Mouse (Mus musculus) midbrain, embryonic 14.5 days (tissue): Measurements from ENCODE around the gene Kctd4. TPM values are rescaled to one million over a fixed set of nuclear protein-coding genes. Genes with fewer than 3 reads are reported as not detected.

ENCODE experiments used
- ATAC-seq: fragments of 200-750 bp; cut with Nextera tagmentation; 2 replicates; pipeline ENCODE4 v1.8.0; 2017; ENCODE audit warnings: moderate number of reproducible peaks, moderate library complexity; ENCODE audit not compliant: low FRiP score, low TSS enrichment
- DNase-seq: peaks from one replicate; pipeline ENCODE4 v3.0.0-alpha.2; 2015
- H3K27ac ChIP-seq: fragments of 300-500 bp; sonication (generic); replicated peaks from 2 replicates; pipeline ENCODE4 v1.5.1; 2014; ENCODE audit warnings: mild to moderate bottlenecking, low read depth, low read length, moderate library complexity
- H3K27me3 ChIP-seq: fragments of 300-500 bp; sonication (generic); 2 replicates; pipeline ENCODE4 v1.6.1; 2014; ENCODE audit warnings: low read length, control low read depth, mixed read lengths; ENCODE audit not compliant: control insufficient read depth, insufficient read depth
- H3K36me3 ChIP-seq: fragments of 300-500 bp; sonication (generic); 2 replicates; pipeline ENCODE4 v1.6.1; 2014; ENCODE audit warnings: low read length, control low read depth; ENCODE audit not compliant: control insufficient read depth, insufficient read depth
- H3K4me1 ChIP-seq: fragments of 300-500 bp; sonication (generic); 2 replicates; pipeline ENCODE4 v1.6.1; 2014; ENCODE audit warnings: mild to moderate bottlenecking, antibody characterized with exemption, low read length, control low read depth; ENCODE audit not compliant: control insufficient read depth, insufficient read depth
- H3K4me2 ChIP-seq: fragments of 300-500 bp; sonication (generic); 2 replicates; pipeline ENCODE4 v1.6.1; 2014; ENCODE audit warnings: mild to moderate bottlenecking, low read length, moderate library complexity
- H3K4me3 ChIP-seq: fragments of 300-500 bp; sonication (generic); replicated peaks from 2 replicates; pipeline ENCODE4 v1.5.1; 2014; ENCODE audit warnings: low read depth, low read length
- H3K9ac ChIP-seq: fragments of 300-500 bp; sonication (generic); replicated peaks from 2 replicates; pipeline ENCODE4 v1.6.1; 2014; ENCODE audit warnings: mild to moderate bottlenecking, low read length, moderate library complexity
- H3K9me3 ChIP-seq: fragments of 300-500 bp; sonication (generic); 2 replicates; pipeline ENCODE4 v1.6.1; 2016; ENCODE audit warnings: low read length, control low read depth, mixed read lengths; ENCODE audit not compliant: control insufficient read depth
- WGBS: fragments of 180-500 bp; shearing (Covaris S2); extraction: QIAGEN DNeasy Blood & Tissue Kit; methylation state at CpG from one replicate; pipeline ENCODE4 v1.1.7; 2014; 5-methylcytosine and 5-hydroxymethylcytosine counted together
- polyA plus RNA-seq: library from polyadenylated mRNA; unstranded; fragments of >200 nt; fragmentation: Nextera tagmentation; extraction: Ambion mirVana; gene quantifications from 2 replicates; pipeline ENCODE4 v1.2.1, GENCODE M21; 2014

Gene Kctd4
- polyA plus RNA-seq, 1 experiment from 2014 or later: 10.0 TPM

DNA sequence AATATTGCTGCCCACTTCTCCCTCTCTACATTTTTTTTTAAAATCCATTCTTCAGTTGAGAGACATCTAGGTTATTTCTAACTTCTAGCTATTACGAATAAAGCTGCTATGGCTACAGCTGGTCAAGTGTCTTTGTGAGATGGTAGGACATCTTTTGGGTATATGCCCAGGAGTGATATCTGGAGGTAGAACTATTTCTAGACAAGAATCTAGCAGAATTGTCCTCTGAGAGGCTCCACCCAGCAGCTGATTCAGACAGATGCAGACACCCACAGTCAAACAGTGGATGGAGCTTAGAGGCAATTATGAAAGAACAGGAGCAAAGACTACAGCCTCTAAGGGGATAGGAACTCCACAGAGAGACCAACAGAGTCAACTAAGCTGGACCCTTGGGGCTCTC, 13.3 kb upstream of the Kctd4 start:
- Histone ChIP-seq H3K36me3 (no peaks in the 10 kb centered on the region), H3K4me1 (no peaks in the 10 kb centered on the region), H3K9me3 (no peaks in the 10 kb centered on the region), H3K4me2 (no peak overlapping the region), H3K4me3 (no peak overlapping the region), H3K27ac (no peak overlapping the region), H3K9ac (no peak overlapping the region), H3K27me3 (no peaks in the 10 kb centered on the region)
- DNase-seq (no peak), ATAC-seq (no peak)
- 95% methylated on average over 1 of the region's 1 CpGs for WGBS

DNA sequence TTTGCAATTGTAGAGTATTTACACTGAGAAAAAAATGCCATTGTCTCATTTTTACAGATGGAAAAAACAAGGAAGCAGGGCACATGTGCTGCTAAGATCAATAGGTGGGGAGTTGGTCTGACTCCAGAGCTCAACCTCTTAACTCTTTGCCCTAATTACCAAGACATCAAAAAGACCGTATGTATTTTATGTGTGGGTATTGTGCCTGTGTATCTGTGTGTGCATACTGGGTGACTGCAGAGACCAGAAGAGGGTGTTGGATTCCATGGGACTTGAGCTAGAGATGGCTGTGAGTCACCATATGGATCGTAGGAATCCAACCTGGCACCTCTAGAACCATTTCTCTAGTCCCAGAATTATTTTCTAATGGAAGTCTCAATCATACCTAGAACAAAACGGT, 12.4 kb upstream of the Kctd4 start:
- WGBS: 98% methylated on average over 3 of the region's 3 CpGs
- Histone ChIP-seq H3K9me3 (no peaks in the 10 kb centered on the region), H3K4me2 (no peak overlapping the region), H3K27ac (no peak overlapping the region), H3K4me3 (no peak overlapping the region), H3K4me1 (0 out of 2 replicates have a peak, but pooled peaks cover 3% of the 10 kb centered on the region), H3K36me3 (no peaks in the 10 kb centered on the region), H3K27me3 (no peaks in the 10 kb centered on the region), H3K9ac (no peak overlapping the region)
- DNase-seq: no peak
- ATAC-seq: no peak

DNA sequence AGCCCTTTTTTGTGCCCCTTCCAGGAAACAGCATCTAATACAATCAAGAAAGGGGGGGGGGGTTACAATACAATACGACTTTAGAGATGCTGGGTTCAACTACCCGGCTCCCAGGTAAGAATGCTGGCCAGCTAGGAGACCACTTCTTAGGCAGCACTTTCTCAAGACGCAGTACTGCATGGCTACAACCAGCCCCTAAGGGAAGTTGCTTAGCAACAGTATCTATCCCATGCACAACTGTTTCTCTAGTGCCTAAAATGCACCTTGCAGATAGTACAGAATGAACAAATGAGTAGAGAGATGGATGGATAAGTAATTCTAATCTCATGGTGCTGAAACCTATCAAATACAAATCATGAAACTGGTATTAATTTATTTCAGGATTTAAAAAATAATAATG, 7.1 kb upstream of the Kctd4 start:
- WGBS: 27% methylated on average over 3 of the region's 3 CpGs
- H3K4me1 ChIP-seq: peaks cover 7% of the 10 kb centered on the region
- DNase-seq: peak; percentile 62
- no peaks in the 10 kb centered on the region for H3K27me3 ChIP-seq
- no peaks in the 10 kb centered on the region for H3K9me3 ChIP-seq
- no peak overlapping the region for H3K4me2 ChIP-seq
- H3K27ac ChIP-seq: no peak overlapping the region
- no peak overlapping the region for H3K9ac ChIP-seq
- H3K4me3 ChIP-seq: no peak overlapping the region
- ATAC-seq: no peak
- H3K36me3 ChIP-seq: no peaks in the 10 kb centered on the region

DNA sequence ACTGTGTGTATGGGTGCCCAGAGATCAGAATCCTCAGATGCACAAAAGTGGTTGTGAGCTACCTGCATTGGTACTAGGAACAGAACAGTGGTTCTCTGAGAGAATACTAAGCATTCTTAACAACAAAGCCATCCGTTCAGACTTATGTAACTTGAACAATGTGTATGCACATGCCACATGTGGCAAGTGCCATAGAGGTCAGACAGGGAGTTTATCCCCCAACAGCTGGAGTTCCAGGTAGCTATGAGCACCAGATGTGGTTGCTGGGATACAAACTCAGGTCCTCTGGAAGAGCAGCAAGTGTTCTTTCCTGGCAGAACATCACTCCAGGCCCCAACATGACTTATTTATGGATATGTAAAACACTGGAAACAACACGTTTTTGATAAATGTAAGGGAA, 1.8 kb upstream of the Kctd4 start:
- ATAC-seq: no peak
- no peak overlapping the region for H3K27ac ChIP-seq
- H3K9me3 ChIP-seq: no peaks in the 10 kb centered on the region
- H3K4me2 ChIP-seq: no peak overlapping the region
- H3K9ac ChIP-seq: no peak overlapping the region
- no peaks in the 10 kb centered on the region for H3K4me1 ChIP-seq
- H3K4me3 ChIP-seq: no peak overlapping the region
- no peaks in the 10 kb centered on the region for H3K27me3 ChIP-seq
- no peak for DNase-seq
- no peaks in the 10 kb centered on the region for H3K36me3 ChIP-seq
- WGBS: 55% methylated on average over 2 of the region's 2 CpGs

DNA sequence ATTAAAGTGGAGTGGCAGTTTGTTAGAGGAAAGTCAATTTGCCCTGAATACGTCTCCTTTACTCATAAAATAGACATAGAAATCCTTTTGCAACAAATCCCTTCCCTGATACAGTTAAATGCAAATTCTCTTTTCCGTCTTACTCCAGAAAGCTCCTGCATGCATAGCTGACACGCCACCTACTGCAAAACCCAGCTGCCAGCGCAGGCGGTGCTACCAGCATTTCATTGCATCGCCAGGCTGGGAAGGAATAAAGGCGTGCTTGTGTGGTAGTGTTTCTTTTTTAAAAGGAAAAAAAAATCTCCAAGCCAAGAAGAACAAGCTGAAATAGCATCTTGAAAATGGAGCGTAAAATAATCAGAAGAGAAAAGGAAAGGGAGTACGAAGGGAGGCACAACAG, 7.4 kb downstream of the Kctd4 start:
- ATAC-seq: no peak
- Histone ChIP-seq H3K4me2 (peak overlapping the region; percentile 44), H3K9me3 (no peaks in the 10 kb centered on the region), H3K4me1 (0 out of 2 replicates have a peak, but pooled peaks cover 9% of the 10 kb centered on the region), H3K27me3 (no peaks in the 10 kb centered on the region), H3K4me3 (peak overlapping the region; percentile 20; the same call in 1 of the 2 replicates), H3K9ac (peak overlapping the region; percentile 14), H3K36me3 (no peaks in the 10 kb centered on the region), H3K27ac (peak overlapping the region; percentile 53)
- peak; percentile 80 for DNase-seq
- WGBS: 44% methylated on average over 9 of the region's 9 CpGs

DNA sequence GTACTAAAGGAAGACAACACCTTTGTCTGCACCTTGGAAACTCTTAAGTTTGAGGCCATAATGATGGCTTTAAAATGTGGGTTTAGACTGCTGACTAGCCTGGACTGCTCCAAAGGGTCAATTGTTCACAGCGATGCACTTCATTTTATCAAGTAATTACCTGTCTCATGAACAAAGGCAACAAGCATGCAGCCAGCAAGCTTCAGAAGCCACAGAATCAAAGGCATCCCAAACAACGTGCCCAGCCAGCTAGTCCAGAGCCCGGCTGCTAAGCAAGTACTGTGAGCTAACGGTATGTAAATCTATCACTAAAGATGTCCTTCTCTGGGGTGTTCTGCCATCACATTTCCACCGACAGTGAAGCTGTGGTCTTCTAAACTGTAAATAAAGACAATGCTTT, 8.4 kb downstream of the Kctd4 start:
- DNase-seq (peak; percentile 54), ATAC-seq (no peak)
- WGBS: 31% methylated on average over 5 of the region's 5 CpGs

DNA sequence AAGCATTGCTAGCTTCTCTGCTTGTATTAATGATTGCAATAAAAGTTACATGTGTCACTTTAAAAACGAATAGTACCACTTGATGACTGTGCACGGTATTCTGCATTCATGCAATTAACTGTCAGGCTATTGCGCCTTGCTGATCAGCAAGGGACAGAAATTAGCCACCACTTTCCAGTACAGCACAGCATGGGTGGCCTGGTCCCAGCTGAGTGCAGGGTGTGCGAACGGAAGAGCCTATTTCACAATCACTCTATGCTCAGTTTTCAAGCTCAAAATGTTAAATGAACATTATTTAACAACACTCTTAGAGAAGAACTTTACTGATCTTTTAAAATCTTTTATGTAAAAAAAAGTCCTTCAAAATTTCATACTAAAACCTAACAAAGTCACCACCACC, 9.2 kb downstream of the Kctd4 start:
- H3K27me3 ChIP-seq: no peaks in the 10 kb centered on the region
- H3K4me1 ChIP-seq: 0 out of 2 replicates have a peak, but pooled peaks cover 9% of the 10 kb centered on the region
- DNase-seq (no peak), ATAC-seq (no peak)
- 62% methylated on average over 5 of the region's 5 CpGs for WGBS
- H3K4me2 ChIP-seq: peak overlapping the region; percentile 44
- H3K9me3 ChIP-seq: no peaks in the 10 kb centered on the region
- no peak overlapping the region for H3K27ac ChIP-seq
- peak overlapping the region; percentile 20 for H3K4me3 ChIP-seq
- peak overlapping the region; percentile 14; the same call in 1 of the 2 replicates for H3K9ac ChIP-seq
- no peaks in the 10 kb centered on the region for H3K36me3 ChIP-seq

More for the DNA sequence above, 8.4 kb downstream of the Kctd4 start:
- peak overlapping the region; percentile 20 for H3K4me3 ChIP-seq
- H3K4me2 ChIP-seq: peak overlapping the region; percentile 44
- H3K4me1 ChIP-seq: 0 out of 2 replicates have a peak, but pooled peaks cover 9% of the 10 kb centered on the region
- no peaks in the 10 kb centered on the region for H3K36me3 ChIP-seq
- peak overlapping the region; percentile 53; the same call in 1 of the 2 replicates for H3K27ac ChIP-seq
- no peaks in the 10 kb centered on the region for H3K27me3 ChIP-seq
- no peaks in the 10 kb centered on the region for H3K9me3 ChIP-seq
- peak overlapping the region; percentile 14; the same call in 1 of the 2 replicates for H3K9ac ChIP-seq

DNA sequence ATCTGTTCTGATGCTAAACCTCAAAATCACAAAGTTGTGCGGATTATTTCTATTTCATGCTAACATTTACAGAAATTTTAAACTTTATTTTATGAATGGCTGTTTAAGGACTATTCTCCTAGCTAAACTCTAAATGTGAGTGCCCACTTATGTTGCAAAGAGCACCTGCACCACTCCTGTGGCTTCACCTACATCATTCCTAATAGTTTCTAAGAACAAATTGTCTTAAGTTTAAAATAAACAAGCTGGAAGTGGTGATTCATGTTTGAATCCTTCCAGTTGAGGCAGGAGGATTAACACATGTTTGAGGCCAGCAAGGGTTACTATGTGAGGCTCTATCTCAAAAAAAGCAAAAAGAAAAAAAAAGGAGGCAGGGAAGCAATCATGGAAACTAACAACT, 9.6 kb downstream of the Kctd4 start:
- Histone ChIP-seq H3K27me3 (no peaks in the 10 kb centered on the region), H3K4me3 (0 out of 2 replicates have a peak overlapping the region, but pooled peaks have one; percentile 1), H3K27ac (no peak overlapping the region), H3K9me3 (no peaks in the 10 kb centered on the region), H3K9ac (no peak overlapping the region), H3K4me2 (peak overlapping the region; percentile 44), H3K36me3 (no peaks in the 10 kb centered on the region), H3K4me1 (0 out of 2 replicates have a peak, but pooled peaks cover 9% of the 10 kb centered on the region)
- 97% methylated on average over 1 of the region's 1 CpGs for WGBS
- no peak for DNase-seq
- no peak for ATAC-seq

DNA sequence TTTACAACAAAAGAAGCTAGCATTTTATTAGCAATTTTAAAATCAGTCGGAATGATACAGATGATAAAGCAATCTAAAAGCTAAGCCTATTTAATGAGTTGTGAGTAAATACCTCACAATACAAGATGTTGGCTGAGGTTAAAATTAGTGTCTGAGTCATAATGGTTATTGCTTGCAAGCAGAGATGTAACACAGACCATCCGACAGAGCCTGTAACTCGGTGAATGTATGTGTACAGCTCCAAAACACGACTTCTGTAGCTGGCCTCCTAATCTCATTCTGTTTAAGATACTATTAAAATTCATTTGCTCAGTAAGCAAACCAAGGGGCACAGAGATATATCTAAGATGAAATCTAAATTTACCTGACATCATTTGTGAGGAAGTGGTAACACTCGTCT, 12.5 kb downstream of the Kctd4 start:
- Histone ChIP-seq H3K9me3 (no peaks in the 10 kb centered on the region), H3K9ac (no peak overlapping the region), H3K4me2 (no peak overlapping the region), H3K27ac (no peak overlapping the region), H3K27me3 (no peaks in the 10 kb centered on the region), H3K4me1 (0 out of 2 replicates have a peak, but pooled peaks cover 7% of the 10 kb centered on the region), H3K36me3 (no peaks in the 10 kb centered on the region), H3K4me3 (no peak overlapping the region)
- no peak for DNase-seq
- 82% methylated on average over 5 of the region's 5 CpGs for WGBS
- ATAC-seq: no peak
